Mouse (Mus musculus) adrenal gland, adult (tissue): ENCODE results near the gene Mbip.

Experiments
- DNase-seq, 2 experiments: peaks; one replicate each; pipeline ENCODE4 v3.0.0; 2022 to 2023; ENCODE audit warnings: low spot score in 1 of 2; ENCODE audit not compliant: inconsistent age in 2 of 2

The Mbip gene

DNA sequence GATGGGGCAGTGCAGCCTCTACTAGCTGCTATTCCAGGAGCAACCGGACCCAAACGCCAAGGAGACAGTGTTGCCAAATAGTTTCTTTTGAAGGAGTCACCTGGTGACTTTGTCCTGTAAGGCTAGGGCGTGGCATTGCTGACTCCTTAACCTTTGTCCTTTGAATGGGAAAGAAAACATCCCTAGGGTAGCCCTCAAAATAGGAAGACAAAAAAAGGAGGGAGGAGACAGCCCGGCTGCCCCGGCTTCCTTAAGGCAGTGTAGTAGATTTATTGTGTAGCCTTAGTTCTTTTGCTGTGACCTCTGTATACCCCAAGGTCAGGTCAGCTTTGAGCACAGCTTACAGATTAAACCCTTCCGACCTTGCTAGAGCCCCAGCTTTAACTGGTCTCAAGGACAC is 49.2 kb downstream of the Mbip start:
- DNase-seq: no peak

GRCm38 (mm10) chr12:56295160-56295559 is 50.5 kb downstream of the Mbip start:
- no peak for DNase-seq

DNA sequence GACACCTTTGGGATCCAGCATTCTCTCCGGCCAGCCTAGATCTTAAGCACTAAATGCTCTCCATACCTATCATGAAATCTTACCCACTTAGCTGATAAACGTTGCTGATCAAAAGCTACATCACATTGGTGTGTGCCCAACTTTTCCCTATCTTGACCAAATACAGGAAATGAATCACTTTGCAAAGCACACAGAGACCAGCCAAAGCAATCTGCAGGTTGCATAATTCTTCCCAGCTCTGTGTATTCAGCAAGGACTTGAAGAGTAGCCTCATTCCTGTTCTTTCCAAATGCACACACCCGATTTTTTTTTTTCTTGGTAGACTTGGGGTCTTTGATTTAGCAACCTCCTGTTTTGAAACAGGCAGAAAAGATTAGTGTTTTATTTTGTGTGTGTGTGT is 57.1 kb downstream of the Mbip start:
- peak; percentile 39 to 47 for DNase-seq

GRCm38 (mm10) chr12:56286828-56287227 is 58.9 kb downstream of the Mbip start:
- DNase-seq: no peak

DNA sequence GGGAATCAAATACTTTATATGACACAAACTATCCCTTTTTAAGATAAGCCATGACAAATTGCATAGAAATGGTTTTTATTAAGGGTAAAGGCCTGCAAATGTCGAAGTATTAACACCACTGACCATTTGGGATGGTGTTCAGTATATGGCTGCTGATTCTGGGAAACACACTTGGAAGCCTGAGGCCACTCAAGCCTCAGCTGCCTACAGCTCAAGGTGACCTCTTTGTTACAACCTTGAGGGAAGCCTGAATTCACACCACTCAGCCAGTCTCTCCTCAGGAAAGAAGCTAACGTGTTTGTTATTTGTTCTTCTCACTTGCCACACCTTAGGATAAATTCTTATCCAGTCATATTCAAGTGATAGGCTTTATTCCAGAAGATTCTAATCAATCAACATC is 61.5 kb downstream of the Mbip start:
- no peak for DNase-seq

GRCm38 (mm10) chr12:56281649-56282048 is 64.0 kb downstream of the Mbip start:
- no peak for DNase-seq
